Mouse (Mus musculus): Measurements from ENCODE around the gene Maml2. TPM values are rescaled to one million over a fixed set of nuclear protein-coding genes. Genes with fewer than 3 reads are reported as not detected.

Maml2 gene
- polyA plus RNA-seq, 2 experiments from 2014 or later = 30.9 to 36.6 TPM

Other genes starting within 250 kb of the Maml2 start
- gene Jrkl, start 52.1 kb upstream of the Maml2 start, polyA plus RNA-seq (2017; shearing (Covaris generic)) = 1 to 10 TPM; 2.8 to 6.0 TPM
- 10 to 100 TPM; 45.9 to 48.7 TPM for gene Ccdc82, start 51.0 kb upstream of the Maml2 start, polyA plus RNA-seq (2017; shearing (Covaris generic))
- gene Gm17571, start 148.8 kb downstream of the Maml2 start, polyA plus RNA-seq (2017; shearing (Covaris generic)) = not detected

All from CD4-positive, CD25-positive, alpha-beta regulatory T cell, adult 4 months (primary cell).